Mouse (Mus musculus): Measurements from ENCODE around the gene Prkcg. TPM values are rescaled to one million over a fixed set of nuclear protein-coding genes. Genes with fewer than 3 reads are reported as not detected.
A peak's percentile ranks its signal among the peaks of the same experiment; 100 is the strongest.

Prkcg gene
- 0.68 TPM in 1 of 2 replicates, not detected in the other for polyA plus RNA-seq (2015; fragmentation: Nextera tagmentation; extraction: Ambion mirVana)

DNA sequence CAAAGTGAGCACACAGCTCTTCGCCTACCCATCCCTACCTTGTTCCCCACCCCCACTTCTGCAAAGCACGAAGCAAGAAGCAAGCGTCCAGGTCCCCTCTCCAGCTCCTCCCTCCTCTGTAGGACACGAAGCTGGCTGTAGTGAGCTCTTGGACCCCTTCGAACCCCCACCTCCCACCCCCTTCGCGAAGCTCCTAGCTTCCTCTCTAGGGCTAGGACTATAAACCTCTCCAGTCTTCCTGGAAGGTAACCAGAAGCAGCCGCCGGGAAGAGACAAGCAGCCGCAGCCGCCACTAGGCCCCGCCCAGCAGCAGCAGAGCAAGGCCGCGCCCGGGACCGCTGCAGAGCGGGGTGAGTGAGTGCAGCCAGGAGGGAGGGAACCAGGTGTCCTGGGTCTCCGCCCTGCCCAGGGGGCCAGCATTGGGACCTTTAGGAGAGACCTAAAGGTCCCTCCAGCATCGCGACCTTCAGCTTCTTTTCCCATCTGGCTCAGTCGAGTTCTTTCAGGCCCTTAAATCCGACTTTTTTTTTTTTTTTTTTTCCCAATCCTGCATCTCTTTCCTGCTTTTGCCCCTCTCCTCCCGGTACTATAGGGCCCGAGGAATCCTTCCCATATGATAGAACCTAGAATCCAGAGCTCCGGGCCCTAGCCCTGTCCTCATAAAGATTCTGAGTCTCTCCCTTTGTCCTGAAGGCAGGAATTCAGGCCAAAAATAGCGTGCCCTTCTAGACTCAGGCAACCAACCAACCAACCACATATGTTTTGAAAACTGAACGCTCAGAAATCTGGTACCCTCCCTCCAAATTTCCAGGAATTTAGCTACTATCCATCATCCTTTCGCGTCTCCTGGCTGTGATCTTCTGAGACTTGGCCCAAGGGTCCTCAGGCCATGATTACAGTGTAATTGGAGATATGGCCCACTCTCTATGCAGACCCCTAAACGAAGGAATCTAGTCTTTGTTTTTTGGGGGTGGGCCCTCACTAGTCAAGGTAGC is at the start of gene Prkcg, which contains the start of gene Myadm:
Gene Prkcg, plus strand, starts transcription at position 204 of the 995 bp plus-strand sequence.
Gene Myadm, plus strand, starts transcription at position 105 of the 995 bp plus-strand sequence.
- Histone ChIP-seq H3K4me3 (ENCODE audit: low read depth, low read length) (peak within 1 kb of the TSS; percentile 60), H3K4me1 (ENCODE audit: control insufficient read depth, low read depth, low read length) (peaks cover 8% of the 10 kb centered on the region), H3K27ac (ENCODE audit: low read length) (peak within 1 kb of the TSS; percentile 34), H3K36me3 (ENCODE audit: control insufficient read depth, insufficient read depth) (no peaks in the 10 kb centered on the region), H3K4me2 (ENCODE audit: low read depth, low read length) (peak within 1 kb of the TSS; percentile 61), H3K27me3 (ENCODE audit: control insufficient read depth, insufficient read depth, low read depth, low read length) (no peaks in the 10 kb centered on the region), H3K9ac (ENCODE audit: low read depth, low read length) (peak within 1 kb of the TSS; percentile 38), H3K9me3 (replicated peaks; ENCODE audit: control insufficient read depth, low read length) (no peaks in the 10 kb centered on the region)
- WGBS (ENCODE audit: insufficient replicate concordance): 4% methylated on average over 30 of the region's 30 CpGs
- peak; percentile 35 for ATAC-seq (ENCODE audit: low read depth)

DNA sequence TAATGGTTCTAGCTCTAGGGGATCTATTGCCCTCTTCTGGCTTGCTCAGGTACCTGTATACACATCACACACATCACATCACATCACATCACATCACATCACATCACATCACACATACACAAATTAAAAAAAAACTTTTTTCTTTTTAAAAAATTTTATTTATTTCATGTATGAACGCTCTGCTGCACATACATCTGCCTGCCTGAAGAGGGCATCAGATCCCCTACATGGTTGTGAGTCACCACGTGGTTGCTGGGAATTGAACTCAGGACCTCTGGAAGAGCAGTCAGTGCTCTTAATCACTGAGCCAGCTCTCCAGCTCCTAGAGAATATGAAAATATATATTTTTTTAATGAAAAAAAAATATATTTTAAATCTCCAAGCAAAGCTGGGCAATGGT is 49.8 kb upstream of the Prkcg start:
- no peak for ATAC-seq (ENCODE audit: low read depth)
- H3K4me2 ChIP-seq (ENCODE audit: low read depth, low read length): no peak overlapping the region
- no peaks in the 10 kb centered on the region for H3K4me1 ChIP-seq (ENCODE audit: control insufficient read depth, low read depth, low read length)
- no peak overlapping the region for H3K4me3 ChIP-seq (ENCODE audit: low read depth, low read length)
- H3K27me3 ChIP-seq (ENCODE audit: control insufficient read depth, insufficient read depth, low read depth, low read length): no peaks in the 10 kb centered on the region
- WGBS (ENCODE audit: insufficient replicate concordance): 67% methylated on average over 2 of the region's 2 CpGs
- no peaks in the 10 kb centered on the region for H3K9me3 ChIP-seq (replicated peaks; ENCODE audit: control insufficient read depth, low read length)
- H3K36me3 ChIP-seq (ENCODE audit: control insufficient read depth, insufficient read depth): no peaks in the 10 kb centered on the region
- H3K27ac ChIP-seq (ENCODE audit: low read length): no peak overlapping the region
- no peak overlapping the region for H3K9ac ChIP-seq (ENCODE audit: low read depth, low read length)

DNA sequence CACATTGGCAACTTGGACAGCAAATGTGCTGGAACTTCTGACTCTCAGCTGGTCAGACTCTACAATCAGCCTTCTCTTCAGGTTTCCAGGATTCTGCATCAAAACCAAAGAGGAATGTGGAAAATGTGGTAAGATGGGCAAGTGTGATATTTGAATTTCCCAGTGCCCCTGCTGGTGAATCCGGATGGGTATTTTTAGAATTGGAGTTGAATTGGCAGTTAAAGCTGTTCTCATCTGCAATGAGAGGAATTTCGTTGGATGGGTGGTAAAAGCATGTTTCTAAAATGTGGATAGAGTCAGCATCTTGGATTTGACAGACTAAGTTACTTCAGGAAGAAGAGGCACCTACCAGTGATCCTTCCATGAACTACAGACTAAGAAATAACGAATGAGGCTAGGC is 28.3 kb upstream of the Prkcg start:
- 42% methylated on average over 3 of the region's 3 CpGs for WGBS (ENCODE audit: insufficient replicate concordance)

GRCm38 (mm10) chr7:3261446-3261845 is 27.5 kb upstream of the Prkcg start:
- no peaks in the 10 kb centered on the region for H3K9me3 ChIP-seq (replicated peaks; ENCODE audit: control insufficient read depth, low read length)
- H3K36me3 ChIP-seq (ENCODE audit: control insufficient read depth, insufficient read depth): no peaks in the 10 kb centered on the region
- H3K9ac ChIP-seq (ENCODE audit: low read depth, low read length): no peak overlapping the region
- no peaks in the 10 kb centered on the region for H3K4me1 ChIP-seq (ENCODE audit: control insufficient read depth, low read depth, low read length)
- H3K4me2 ChIP-seq (ENCODE audit: low read depth, low read length): no peak overlapping the region
- no peak overlapping the region for H3K4me3 ChIP-seq (ENCODE audit: low read depth, low read length)
- WGBS (ENCODE audit: insufficient replicate concordance): 55% methylated on average over 4 of the region's 4 CpGs
- peaks cover 4% of the 10 kb centered on the region for H3K27me3 ChIP-seq (ENCODE audit: control insufficient read depth, insufficient read depth, low read depth, low read length)
- no peak overlapping the region for H3K27ac ChIP-seq (ENCODE audit: low read length)
- no peak for ATAC-seq (ENCODE audit: low read depth)

More for the DNA sequence above, 28.3 kb upstream of the Prkcg start:
- peaks cover 4% of the 10 kb centered on the region for H3K27me3 ChIP-seq (ENCODE audit: control insufficient read depth, insufficient read depth, low read depth, low read length)
- H3K4me2 ChIP-seq (ENCODE audit: low read depth, low read length): no peak overlapping the region
- no peak overlapping the region for H3K9ac ChIP-seq (ENCODE audit: low read depth, low read length)
- no peak overlapping the region for H3K27ac ChIP-seq (ENCODE audit: low read length)
- no peak overlapping the region for H3K4me3 ChIP-seq (ENCODE audit: low read depth, low read length)
- no peaks in the 10 kb centered on the region for H3K4me1 ChIP-seq (ENCODE audit: control insufficient read depth, low read depth, low read length)
- H3K9me3 ChIP-seq (replicated peaks; ENCODE audit: control insufficient read depth, low read length): no peaks in the 10 kb centered on the region
- H3K36me3 ChIP-seq (ENCODE audit: control insufficient read depth, insufficient read depth): no peaks in the 10 kb centered on the region
- no peak for ATAC-seq (ENCODE audit: low read depth)

- 27% methylated on average over 2 of the region's 2 CpGs for WGBS (ENCODE audit: insufficient replicate concordance)
- Histone ChIP-seq H3K4me3 (ENCODE audit: low read depth, low read length) (no peak overlapping the region), H3K9me3 (replicated peaks; ENCODE audit: control insufficient read depth, low read length) (no peaks in the 10 kb centered on the region), H3K27ac (ENCODE audit: low read length) (no peak overlapping the region), H3K4me1 (ENCODE audit: control insufficient read depth, low read depth, low read length) (no peaks in the 10 kb centered on the region), H3K4me2 (ENCODE audit: low read depth, low read length) (no peak overlapping the region), H3K36me3 (ENCODE audit: control insufficient read depth, insufficient read depth) (no peaks in the 10 kb centered on the region), H3K9ac (ENCODE audit: low read depth, low read length) (no peak overlapping the region), H3K27me3 (ENCODE audit: control insufficient read depth, insufficient read depth, low read depth, low read length) (peaks cover 4% of the 10 kb centered on the region)
- no peak for ATAC-seq (ENCODE audit: low read depth)
These were observed 26.2 kb upstream of the Prkcg start for GRCm38 (mm10) chr7:3262789-3263188.

- Histone ChIP-seq H3K4me1 (ENCODE audit: control insufficient read depth, low read depth, low read length) (no peaks in the 10 kb centered on the region), H3K9ac (ENCODE audit: low read depth, low read length) (no peak overlapping the region), H3K36me3 (ENCODE audit: control insufficient read depth, insufficient read depth) (no peaks in the 10 kb centered on the region), H3K27ac (ENCODE audit: low read length) (no peak overlapping the region), H3K4me2 (ENCODE audit: low read depth, low read length) (peak overlapping the region; percentile 37), H3K27me3 (ENCODE audit: control insufficient read depth, insufficient read depth, low read depth, low read length) (peaks cover 4% of the 10 kb centered on the region), H3K4me3 (ENCODE audit: low read depth, low read length) (no peak overlapping the region), H3K9me3 (replicated peaks; ENCODE audit: control insufficient read depth, low read length) (no peaks in the 10 kb centered on the region)
- ATAC-seq (ENCODE audit: low read depth): peak; percentile 45; the same call in 1 of the 2 replicates
- 28% methylated on average over 22 of the region's 22 CpGs for WGBS (ENCODE audit: insufficient replicate concordance)
These were observed 24.5 kb upstream of the Prkcg start for GRCm38 (mm10) chr7:3264390-3265022.

- no peak overlapping the region for H3K9ac ChIP-seq (ENCODE audit: low read depth, low read length)
- ATAC-seq (ENCODE audit: low read depth): no peak
- no peak overlapping the region for H3K4me2 ChIP-seq (ENCODE audit: low read depth, low read length)
- H3K36me3 ChIP-seq (ENCODE audit: control insufficient read depth, insufficient read depth): no peaks in the 10 kb centered on the region
- H3K27me3 ChIP-seq (ENCODE audit: control insufficient read depth, insufficient read depth, low read depth, low read length): peaks cover 4% of the 10 kb centered on the region
- 51% methylated on average over 6 of the region's 6 CpGs for WGBS (ENCODE audit: insufficient replicate concordance)
- H3K9me3 ChIP-seq (replicated peaks; ENCODE audit: control insufficient read depth, low read length): no peaks in the 10 kb centered on the region
- no peak overlapping the region for H3K27ac ChIP-seq (ENCODE audit: low read length)
- no peak overlapping the region for H3K4me3 ChIP-seq (ENCODE audit: low read depth, low read length)
- H3K4me1 ChIP-seq (ENCODE audit: control insufficient read depth, low read depth, low read length): no peaks in the 10 kb centered on the region
These were observed 23.7 kb upstream of the Prkcg start for GRCm38 (mm10) chr7:3265311-3265710.

- Histone ChIP-seq H3K4me1 (ENCODE audit: control insufficient read depth, low read depth, low read length) (no peaks in the 10 kb centered on the region), H3K27ac (ENCODE audit: low read length) (no peak overlapping the region), H3K27me3 (ENCODE audit: control insufficient read depth, insufficient read depth, low read depth, low read length) (peaks cover 4% of the 10 kb centered on the region), H3K9me3 (replicated peaks; ENCODE audit: control insufficient read depth, low read length) (no peaks in the 10 kb centered on the region), H3K36me3 (ENCODE audit: control insufficient read depth, insufficient read depth) (no peaks in the 10 kb centered on the region), H3K9ac (ENCODE audit: low read depth, low read length) (no peak overlapping the region), H3K4me3 (ENCODE audit: low read depth, low read length) (no peak overlapping the region), H3K4me2 (ENCODE audit: low read depth, low read length) (no peak overlapping the region)
- no peak for ATAC-seq (ENCODE audit: low read depth)
- 59% methylated on average over 3 of the region's 3 CpGs for WGBS (ENCODE audit: insufficient replicate concordance)
These were observed 21.7 kb upstream of the Prkcg start for GRCm38 (mm10) chr7:3267261-3267660.

- Histone ChIP-seq H3K4me1 (ENCODE audit: control insufficient read depth, low read depth, low read length) (no peaks in the 10 kb centered on the region), H3K36me3 (ENCODE audit: control insufficient read depth, insufficient read depth) (no peaks in the 10 kb centered on the region), H3K27ac (ENCODE audit: low read length) (no peak overlapping the region), H3K4me3 (ENCODE audit: low read depth, low read length) (no peak overlapping the region), H3K27me3 (ENCODE audit: control insufficient read depth, insufficient read depth, low read depth, low read length) (peaks cover 4% of the 10 kb centered on the region), H3K9me3 (replicated peaks; ENCODE audit: control insufficient read depth, low read length) (no peaks in the 10 kb centered on the region), H3K9ac (ENCODE audit: low read depth, low read length) (no peak overlapping the region), H3K4me2 (ENCODE audit: low read depth, low read length) (no peak overlapping the region)
- no peak for ATAC-seq (ENCODE audit: low read depth)
- 40% methylated on average over 8 of the region's 8 CpGs for WGBS (ENCODE audit: insufficient replicate concordance)
These were observed 21.1 kb upstream of the Prkcg start for GRCm38 (mm10) chr7:3267888-3268287.

Data from liver, embryonic 16.5 days (tissue).